Mouse (Mus musculus): ENCODE measurements around the gene Stxbp5.
"Not testable (repeated sequence)": the region's sequence is repeated elsewhere in the genome, so short reads cannot be mapped to it uniquely, and the experiment has no call there.

The Stxbp5 gene

GRCm38 (mm10) chr10:9901071-9901696 lies at the start of gene Stxbp5:
Gene Stxbp5 (minus strand): TSS chr10:9901079.
- DNase-seq (ENCODE audit: low spot score in 2 of 2): peak; percentile 77 to 78

DNA sequence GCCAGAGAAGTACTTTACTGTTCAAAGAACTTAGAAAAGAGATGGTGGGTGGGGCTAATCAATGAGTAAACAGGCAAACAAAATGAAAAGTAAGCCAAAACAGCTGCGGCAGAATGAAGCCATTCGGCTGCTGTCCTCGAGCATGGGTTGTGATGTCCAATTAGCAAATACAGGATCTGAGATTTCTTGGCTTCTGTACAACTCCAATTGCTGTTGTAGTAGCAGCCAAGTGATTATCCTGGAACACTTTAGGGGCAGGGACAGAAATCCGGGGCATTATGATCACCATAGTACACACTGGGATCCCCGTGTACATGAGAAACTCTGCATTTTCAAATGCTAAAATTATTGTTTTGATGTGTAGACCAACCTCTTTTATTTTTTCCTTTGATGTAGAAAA lies 11.5 kb upstream of the Stxbp5 start:
- DNase-seq (ENCODE audit: low spot score in 2 of 2): no peak

GRCm38 (mm10) chr10:9907919-9908502 lies 7.1 kb upstream of the Stxbp5 start:
- DNase-seq (ENCODE audit: low spot score in 2 of 2): no peak

GRCm38 (mm10) chr10:9907519-9907918 lies 6.6 kb upstream of the Stxbp5 start:
- DNase-seq (ENCODE audit: low spot score in 2 of 2): no peak

DNA sequence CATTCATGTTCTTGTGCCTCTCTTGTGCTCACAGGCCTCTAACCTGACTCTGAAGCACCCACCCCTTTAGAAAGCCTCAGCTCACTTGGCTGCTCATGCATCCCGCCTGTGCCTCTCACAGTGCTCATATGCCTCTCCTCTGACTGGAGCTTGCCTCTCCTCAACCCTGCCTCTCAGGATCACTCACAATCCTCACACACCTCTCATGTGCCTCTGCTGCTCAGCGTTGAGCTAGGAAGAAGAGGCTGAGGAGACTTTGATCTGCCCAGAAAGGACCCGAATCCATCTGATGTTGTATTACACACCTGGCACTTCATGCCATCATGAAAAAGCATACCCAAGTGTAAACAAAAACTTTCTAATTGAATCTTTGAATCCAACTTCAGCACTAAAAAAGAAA lies 5.3 kb upstream of the Stxbp5 start:
- no peak for DNase-seq (ENCODE audit: low spot score in 2 of 2)

DNA sequence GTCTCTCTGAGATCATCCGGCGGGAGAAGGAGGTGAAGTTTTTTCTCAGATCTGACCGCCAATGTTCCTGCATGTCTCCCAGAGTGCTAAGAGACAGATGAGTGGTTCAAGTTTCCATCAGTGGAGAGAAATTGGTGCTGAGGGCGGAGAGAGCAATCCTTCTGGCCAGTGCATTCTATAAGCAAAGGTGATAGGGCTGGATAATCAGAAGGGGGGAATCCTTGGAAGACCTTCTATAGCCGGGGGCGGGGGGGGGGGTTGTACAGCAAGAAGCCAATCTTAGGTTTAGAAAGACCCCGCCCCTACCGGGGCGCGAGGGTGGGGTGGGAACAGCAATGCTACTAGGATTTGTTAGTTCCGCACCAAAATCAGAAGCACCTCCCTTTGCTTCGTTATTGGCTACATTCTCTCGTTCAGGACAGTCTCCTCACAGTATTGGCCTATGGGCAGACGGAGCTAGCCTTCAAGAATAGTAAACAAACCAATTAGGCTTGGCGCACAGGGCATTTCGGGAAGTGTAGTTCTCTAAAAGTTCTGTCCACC lies 889 bp upstream of the Stxbp5 start:
- peak; percentile 65 to 67 for DNase-seq (ENCODE audit: low spot score in 2 of 2)

GRCm38 (mm10) chr10:9900315-9901070 lies 386 bp downstream of the Stxbp5 start:
- no peak for DNase-seq (ENCODE audit: low spot score in 2 of 2)

- no peak for DNase-seq (ENCODE audit: low spot score in 2 of 2)
These were observed 1.1 kb downstream of the Stxbp5 start for GRCm38 (mm10) chr10:9899816-9900215.

DNA sequence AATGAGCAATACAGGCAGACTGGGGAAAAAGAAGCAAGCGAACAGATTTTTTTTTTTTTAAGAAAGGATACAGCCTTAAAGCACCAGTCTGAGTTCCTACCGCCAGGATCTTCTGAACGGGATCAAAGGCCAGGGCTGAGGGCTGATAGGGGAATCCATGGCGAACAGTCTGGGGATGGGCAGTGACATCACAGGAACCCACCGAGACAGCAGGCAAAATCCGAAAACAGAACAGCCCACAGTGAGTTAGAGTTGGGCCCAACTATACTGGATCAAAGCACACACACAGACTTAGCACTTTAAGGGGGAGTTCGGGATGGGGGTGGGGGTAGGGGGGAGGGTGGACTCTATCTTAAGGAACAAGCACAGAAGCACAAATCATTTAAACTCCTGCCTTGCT lies 1.8 kb downstream of the Stxbp5 start:
- DNase-seq (ENCODE audit: low spot score in 2 of 2): no peak

GRCm38 (mm10) chr10:9897852-9898251 lies 3.0 kb downstream of the Stxbp5 start:
- no peak for DNase-seq (ENCODE audit: low spot score in 2 of 2)

GRCm38 (mm10) chr10:9893562-9893961 lies 7.3 kb downstream of the Stxbp5 start:
- no peak for DNase-seq (ENCODE audit: low spot score in 2 of 2)

DNA sequence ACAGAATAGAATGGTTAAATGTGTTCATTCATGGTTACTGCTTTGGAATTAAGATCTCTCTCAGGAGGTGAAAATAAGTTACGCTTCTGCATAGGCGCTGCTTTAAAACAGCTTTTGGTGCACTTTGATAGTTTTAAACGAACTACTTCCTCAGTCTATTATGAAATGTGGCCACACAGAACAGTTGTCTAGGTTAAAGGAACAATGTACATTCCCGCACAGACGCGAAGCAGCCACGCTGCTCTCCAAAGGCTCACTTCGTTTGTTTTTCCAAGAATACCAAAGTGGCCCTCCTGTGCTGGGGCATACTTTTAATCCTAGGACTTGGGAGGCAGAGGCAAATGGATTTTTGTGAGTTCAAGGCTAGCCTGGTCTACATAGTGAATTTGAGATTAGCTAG lies 11.2 kb downstream of the Stxbp5 start:
- DNase-seq (ENCODE audit: low spot score in 2 of 2): no peak

DNA sequence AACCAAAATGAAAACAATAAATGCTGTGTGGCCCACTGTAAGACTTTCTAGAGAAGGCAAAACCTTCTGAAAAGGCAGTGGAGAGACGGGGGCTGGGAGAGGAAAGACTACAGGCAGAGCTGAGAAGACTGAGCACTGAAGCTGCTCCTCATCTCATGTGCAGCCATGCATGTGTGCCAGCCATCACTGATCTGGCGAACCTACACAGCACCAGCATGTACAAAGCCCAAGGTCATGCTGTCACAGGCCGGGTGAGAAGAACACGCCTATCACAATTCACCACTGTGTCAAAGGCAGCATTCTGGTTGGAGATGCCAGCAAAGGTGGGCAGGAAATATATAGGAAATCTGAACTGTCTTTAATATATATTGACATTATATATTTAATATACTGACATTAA lies 12.2 kb downstream of the Stxbp5 start:
- DNase-seq (ENCODE audit: low spot score in 2 of 2): no peak

- not testable (repeated sequence) for DNase-seq (ENCODE audit: low spot score in 2 of 2)
These were observed 19.0 kb downstream of the Stxbp5 start for GRCm38 (mm10) chr10:9881781-9882320.

GRCm38 (mm10) chr10:9880070-9880728 lies 20.7 kb downstream of the Stxbp5 start:
- no peak for DNase-seq (ENCODE audit: low spot score in 2 of 2)

DNA sequence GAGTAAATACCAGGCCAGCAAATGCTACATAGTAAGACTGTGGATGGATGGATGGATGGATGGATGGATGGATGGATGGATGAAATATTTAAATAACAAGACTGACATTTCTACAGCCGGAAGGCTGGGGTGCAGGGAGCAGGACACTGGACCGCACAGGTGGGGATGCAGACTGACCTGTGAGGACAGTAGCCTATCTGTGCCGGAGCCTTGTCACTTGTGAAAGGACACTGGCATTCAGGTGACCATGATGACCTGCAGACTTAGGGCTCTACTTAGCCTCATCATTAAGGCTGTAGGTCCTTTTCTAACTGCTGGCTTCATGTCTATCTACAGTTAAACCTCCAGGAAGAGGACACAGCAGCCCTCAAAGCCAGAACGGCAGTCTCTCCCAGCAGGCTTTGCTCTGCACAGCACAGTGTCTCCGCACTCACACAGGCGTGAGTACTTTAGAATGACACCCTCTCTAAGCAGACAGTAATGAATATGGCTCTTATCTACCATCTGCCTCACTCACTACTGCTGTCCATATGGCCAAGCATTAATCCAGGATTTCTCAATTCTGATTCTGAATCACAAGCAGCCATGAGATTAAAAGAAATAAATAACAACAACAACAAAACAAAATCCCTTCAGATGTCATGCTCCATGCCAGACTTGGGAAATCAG lies 21.9 kb downstream of the Stxbp5 start:
- no peak for DNase-seq (ENCODE audit: low spot score in 2 of 2)

DNA sequence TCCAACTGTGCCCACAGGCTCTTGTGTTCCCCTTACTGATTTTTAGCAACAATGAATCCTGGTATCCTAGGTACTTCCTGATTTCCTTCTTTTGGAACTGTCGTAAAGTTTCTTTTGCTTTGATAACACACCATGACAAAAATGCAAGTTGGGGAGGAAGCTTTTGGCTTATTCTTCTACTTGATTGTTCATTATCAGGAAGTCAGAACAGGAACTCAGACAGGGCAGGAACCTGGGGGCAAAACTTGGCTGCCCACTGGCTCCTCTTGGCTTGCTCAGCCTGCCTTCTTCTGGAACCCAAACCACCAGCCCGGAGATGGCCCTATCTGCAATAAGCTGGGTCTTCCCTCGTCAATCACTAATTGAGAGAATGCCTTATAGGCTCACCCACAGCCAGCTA lies 25.0 kb downstream of the Stxbp5 start:
- no peak for DNase-seq (ENCODE audit: low spot score in 2 of 2)

DNA sequence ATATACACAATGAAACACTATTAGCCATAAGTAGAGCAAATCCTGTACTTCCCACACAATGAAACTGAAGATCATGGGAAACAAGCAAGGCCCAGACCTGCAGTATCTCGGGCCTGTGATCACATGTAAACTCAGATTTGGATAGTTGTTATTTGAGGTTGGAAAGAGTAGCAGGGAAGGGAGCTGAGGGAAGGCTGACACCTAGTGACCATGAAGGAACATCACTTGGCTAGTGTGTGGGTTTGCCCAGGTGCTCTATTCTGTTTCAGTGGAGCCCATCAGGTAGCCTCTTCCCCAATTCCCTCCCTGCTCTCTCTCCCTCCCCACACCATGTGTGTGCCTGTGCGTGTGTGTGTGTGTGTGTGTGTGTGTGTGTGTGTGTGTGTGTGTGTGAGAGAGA lies 28.7 kb downstream of the Stxbp5 start:
- no peak for DNase-seq (ENCODE audit: low spot score in 2 of 2)

GRCm38 (mm10) chr10:9866793-9867579 lies 33.9 kb downstream of the Stxbp5 start:
- peak in 1 of 2 experiments; percentile 42 for DNase-seq (ENCODE audit: low spot score in 2 of 2)

- no peak for DNase-seq (ENCODE audit: low spot score in 2 of 2)
These were observed 40.9 kb downstream of the Stxbp5 start for GRCm38 (mm10) chr10:9860022-9860421.

GRCm38 (mm10) chr10:9859476-9859875 lies 41.4 kb downstream of the Stxbp5 start:
- no peak for DNase-seq (ENCODE audit: low spot score in 2 of 2)
